Mouse (Mus musculus): ENCODE data around the gene Lcn2.

DNA sequence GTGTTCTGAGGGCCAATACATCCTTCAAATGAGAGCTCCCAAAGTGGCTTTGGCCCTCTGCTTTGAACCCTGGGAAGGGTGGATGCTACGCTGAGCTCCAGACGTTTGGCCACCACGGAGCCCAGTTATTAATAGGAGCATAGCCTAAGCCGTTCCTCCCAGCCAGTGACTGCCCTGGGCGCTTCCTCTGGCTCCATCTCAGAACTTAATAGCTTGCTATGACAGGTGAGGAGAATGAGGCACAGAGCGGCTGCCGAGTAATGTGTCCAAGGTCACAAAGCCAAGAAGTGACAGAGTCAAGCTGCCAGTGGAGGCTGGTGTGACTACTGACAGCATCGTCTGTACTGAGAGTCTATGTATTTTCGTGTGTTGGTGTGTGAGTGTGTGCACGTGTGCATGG is 31.8 kb downstream of the Lcn2 start:
- TF ChIP-seq POLR2A (IDR thresholded peaks at IDR 0.05; ENCODE audit: borderline replicate concordance, insufficient read depth, low read length) (no peak), CTCF (IDR thresholded peaks at IDR 0.05; ENCODE audit: borderline replicate concordance, insufficient read depth, low read depth, low read length) (no peak)

Measured in cerebellum, adult 2 months (tissue).